Mouse (Mus musculus) small intestine, adult 2 months (tissue): Measurements from ENCODE around the gene Zxdb. TPM values are rescaled to one million over a fixed set of nuclear protein-coding genes. Genes with fewer than 3 reads are reported as not detected.
"Not testable (repeated sequence)": the region's sequence is repeated elsewhere in the genome, so short reads cannot be mapped to it uniquely, and the experiment has no call there.

ENCODE experiments used
- H3K27ac ChIP-seq: fragments of 200-500 bp; 2 replicates; pipeline ENCODE4 v1.5.1; 2012; ENCODE audit warnings: low read depth, low read length, control low read depth, inconsistent platforms; ENCODE audit not compliant: insufficient read depth
- H3K27me3 ChIP-seq: fragments of 200-500 bp; 2 replicates; pipeline ENCODE4 v1.6.1; 2012; ENCODE audit warnings: mild to moderate bottlenecking, moderate library complexity, low read length, inconsistent platforms; ENCODE audit not compliant: control insufficient read depth, insufficient read depth
- H3K36me3 ChIP-seq: fragments of 200-500 bp; 2 replicates; pipeline ENCODE4 v1.6.1; 2012; ENCODE audit warnings: mild to moderate bottlenecking, low read length, control low read depth, inconsistent platforms; ENCODE audit not compliant: control insufficient read depth, insufficient read depth
- H3K4me1 ChIP-seq: fragments of 200-500 bp; 2 replicates; pipeline ENCODE4 v1.6.1; 2012; ENCODE audit warnings: low read length, inconsistent platforms, mixed read lengths; ENCODE audit not compliant: control insufficient read depth, insufficient read depth, insufficient read length
- H3K4me3 ChIP-seq: fragments of 200-500 bp; 2 replicates; pipeline ENCODE4 v1.5.1; 2012; ENCODE audit warnings: low read depth, mild to moderate bottlenecking, control low read depth, inconsistent platforms, low read length, moderate library complexity
- CTCF ChIP-seq: fragments of 200-500 bp; IDR thresholded peaks from 2 replicates; pipeline ENCODE4 v1.5.1; 2012; ENCODE audit warnings: low read depth, mild to moderate bottlenecking, control low read depth, inconsistent platforms, low read length, moderate library complexity, mixed read lengths; ENCODE audit not compliant: insufficient replicate concordance, insufficient read length; ENCODE audit errors: extremely low read depth
- POLR2A ChIP-seq: fragments of 200-500 bp; IDR thresholded peaks from 2 replicates; pipeline ENCODE4 v1.6.1; 2012; ENCODE audit warnings: low read depth, mild to moderate bottlenecking, control low read depth, inconsistent platforms, low read length, moderate library complexity
- WGBS: fragments of 180-500 bp; shearing (Covaris S2); methylation state at CpG from one replicate; pipeline ENCODE4 v1.1.7; 2018; 5-methylcytosine and 5-hydroxymethylcytosine counted together
- polyA plus RNA-seq: library from polyadenylated mRNA; depleted of rRNA; stranded (reverse); fragments of >200 nt; gene quantifications from 2 replicates; pipeline ENCODE4 v1.2.3, GENCODE M21; 2012; rRNA removed

Gene Zxdb
- 1.1 TPM in 2 replicates for polyA plus RNA-seq

DNA sequence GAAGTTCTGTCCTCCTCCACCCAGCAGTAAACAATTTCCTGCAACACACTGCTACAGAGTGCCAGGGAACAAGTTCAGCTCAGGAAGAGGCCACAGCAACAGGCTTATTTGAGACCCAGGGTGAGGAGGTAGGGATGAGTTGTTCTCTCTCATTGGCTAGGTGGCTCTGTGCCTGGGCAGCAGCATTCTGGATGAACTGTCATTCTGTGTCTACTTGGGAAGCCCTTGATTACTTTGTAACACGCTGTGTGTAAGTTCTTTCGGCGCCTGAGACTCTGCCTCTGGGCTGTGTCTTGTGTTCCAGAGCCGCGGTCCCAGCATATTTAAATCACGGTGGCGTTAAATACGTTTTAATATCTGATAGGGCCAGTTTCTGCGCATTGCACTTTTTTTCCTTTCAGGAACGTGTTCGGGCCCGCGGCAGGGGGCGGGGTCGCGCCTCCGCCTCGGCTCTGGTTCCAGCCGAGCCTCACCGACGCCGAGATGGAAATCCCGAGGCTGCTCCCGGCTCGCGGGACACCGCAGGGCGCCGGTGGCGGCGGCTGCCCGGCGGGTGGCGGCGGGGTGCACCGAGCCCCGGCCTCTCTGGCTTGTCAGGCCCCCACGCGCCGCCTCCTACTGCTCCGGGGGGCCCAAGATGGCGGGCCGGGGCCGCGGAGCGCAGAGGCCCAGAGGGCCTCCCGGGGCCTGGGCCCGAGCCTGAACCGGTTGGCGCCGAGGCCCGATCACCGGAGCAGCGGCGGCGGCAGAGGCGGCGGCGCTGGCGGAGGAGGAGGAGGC is at the start of gene Zxdb:
TSS of gene Zxdb (plus strand) at position 378 of the 780 bp plus-strand sequence.
- no CpG with 5 or more reads among the region's 60 CpGs for WGBS
- not testable (repeated sequence) for H3K27me3 ChIP-seq, H3K27ac ChIP-seq, H3K4me1 ChIP-seq, H3K36me3 ChIP-seq
- H3K4me3 ChIP-seq = peak within 1 kb of the TSS; percentile 43

DNA sequence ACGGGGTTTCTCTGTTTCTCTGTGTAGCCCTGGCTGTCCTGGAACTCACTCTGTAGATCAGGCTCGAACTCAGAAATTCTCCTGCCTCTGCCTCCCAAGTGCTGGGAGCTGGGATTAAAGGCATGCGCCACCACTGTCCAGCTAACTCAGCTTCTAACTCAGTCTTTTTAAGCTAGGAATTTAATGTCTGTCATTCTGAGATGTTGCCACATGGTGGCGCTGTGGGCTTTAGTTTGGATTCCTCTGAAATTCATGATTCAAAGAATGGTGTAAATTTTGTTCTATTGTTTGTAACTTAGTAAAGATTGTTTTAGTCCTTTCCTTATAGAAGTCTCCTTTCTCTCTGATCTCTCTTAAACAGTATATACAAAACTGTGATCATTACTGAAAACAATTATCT is 49.4 kb upstream of the Zxdb start:
- TF ChIP-seq CTCF (no peak), POLR2A (no peak)
- Histone ChIP-seq H3K36me3 (no peaks in the 10 kb centered on the region), H3K27me3 (no peaks in the 10 kb centered on the region), H3K27ac (no peak overlapping the region), H3K4me1 (no peaks in the 10 kb centered on the region), H3K4me3 (no peak overlapping the region)
- 35% methylated on average over 4 of the region's 4 CpGs for WGBS

DNA sequence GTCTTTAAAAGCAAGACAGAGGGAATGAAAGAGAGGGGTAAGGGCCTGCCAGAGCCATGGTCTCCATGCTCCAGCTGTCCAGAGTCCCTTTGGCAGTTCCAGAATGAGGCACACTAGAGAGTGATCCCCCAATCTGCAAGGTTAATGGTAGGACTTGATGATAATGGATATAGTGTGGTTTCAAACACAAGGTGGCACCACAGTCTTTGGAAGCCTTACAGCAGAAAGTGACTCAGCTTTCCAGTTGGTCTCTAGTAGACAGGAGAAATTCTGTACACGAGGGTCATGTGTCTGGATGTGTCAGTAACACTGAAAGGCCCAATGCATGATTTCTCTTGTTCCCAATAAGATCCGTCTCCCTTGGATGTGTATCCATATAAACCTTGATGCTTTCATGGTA is 42.8 kb upstream of the Zxdb start:
- H3K4me3 ChIP-seq, H3K27ac ChIP-seq, H3K27me3 ChIP-seq, H3K36me3 ChIP-seq, H3K4me1 ChIP-seq: not testable (repeated sequence)
- no CpG with 5 or more reads among the region's 2 CpGs for WGBS

DNA sequence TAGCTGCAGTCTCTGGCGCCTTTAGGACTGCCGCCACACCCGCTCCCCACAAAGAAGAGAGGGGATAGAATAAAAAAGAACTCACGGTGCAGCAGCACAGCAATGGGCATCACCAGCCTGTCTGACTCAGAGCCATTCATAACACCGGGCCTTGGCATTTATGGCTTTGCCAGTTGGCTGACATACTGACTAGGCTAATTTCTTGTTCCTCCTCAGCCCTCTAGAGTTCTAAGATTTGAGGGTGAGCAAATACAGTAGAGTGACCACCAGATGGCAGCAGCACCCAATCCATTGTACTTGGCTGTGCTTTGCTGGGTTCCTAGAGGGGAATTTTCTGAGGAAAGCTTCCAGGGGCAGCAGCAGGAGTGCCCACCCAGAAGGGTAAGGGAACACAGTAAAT is 34.8 kb upstream of the Zxdb start:
- WGBS = 79% methylated on average over 5 of the region's 5 CpGs
- H3K4me1 ChIP-seq, H3K27ac ChIP-seq, H3K27me3 ChIP-seq, H3K36me3 ChIP-seq, H3K4me3 ChIP-seq: not testable (repeated sequence)

DNA sequence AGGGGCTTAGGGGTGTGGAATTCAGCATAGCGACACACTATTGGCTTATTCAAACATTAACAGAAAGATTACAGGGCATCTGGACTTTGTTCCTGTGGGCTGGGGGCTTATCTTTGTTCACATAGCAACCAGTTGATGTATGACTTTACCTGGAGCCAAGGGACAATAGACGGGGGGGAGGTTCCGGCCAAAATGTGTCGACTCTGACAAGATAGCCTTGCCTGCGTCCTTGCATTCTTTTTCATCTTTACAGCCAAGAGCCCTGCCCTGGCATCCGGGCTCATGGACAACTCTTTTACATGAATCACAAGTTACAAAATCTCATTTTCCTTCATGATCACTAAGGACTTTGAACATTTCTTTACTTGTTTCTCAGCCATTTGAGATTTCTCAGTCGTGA is 17.7 kb upstream of the Zxdb start:
- not testable (repeated sequence) for H3K27me3 ChIP-seq, H3K27ac ChIP-seq, H3K4me1 ChIP-seq, H3K36me3 ChIP-seq, H3K4me3 ChIP-seq
- 57% methylated on average over 7 of the region's 7 CpGs for WGBS

DNA sequence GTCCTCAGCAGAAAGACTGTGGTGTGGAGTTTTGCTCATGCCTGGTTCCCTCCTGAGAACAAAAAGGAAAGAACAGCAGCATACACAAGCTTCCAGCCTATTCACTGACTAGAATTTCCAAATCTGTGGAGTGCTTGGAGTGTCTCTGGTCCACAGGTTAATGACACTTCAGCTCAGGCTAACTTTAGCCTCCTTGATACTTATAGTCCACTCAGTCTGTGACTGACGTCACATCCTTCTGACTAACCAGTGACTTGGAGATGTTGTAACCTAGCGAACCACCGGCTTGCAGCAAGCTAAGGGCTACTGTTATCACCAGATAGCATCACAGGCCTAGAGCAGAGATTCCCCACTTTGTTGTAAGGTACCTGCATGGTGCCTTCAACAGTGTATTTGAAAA is 14.6 kb upstream of the Zxdb start:
- not testable (repeated sequence) for H3K27ac ChIP-seq, H3K27me3 ChIP-seq, H3K36me3 ChIP-seq, H3K4me1 ChIP-seq, H3K4me3 ChIP-seq
- WGBS = no CpG with 5 or more reads among the region's 3 CpGs

DNA sequence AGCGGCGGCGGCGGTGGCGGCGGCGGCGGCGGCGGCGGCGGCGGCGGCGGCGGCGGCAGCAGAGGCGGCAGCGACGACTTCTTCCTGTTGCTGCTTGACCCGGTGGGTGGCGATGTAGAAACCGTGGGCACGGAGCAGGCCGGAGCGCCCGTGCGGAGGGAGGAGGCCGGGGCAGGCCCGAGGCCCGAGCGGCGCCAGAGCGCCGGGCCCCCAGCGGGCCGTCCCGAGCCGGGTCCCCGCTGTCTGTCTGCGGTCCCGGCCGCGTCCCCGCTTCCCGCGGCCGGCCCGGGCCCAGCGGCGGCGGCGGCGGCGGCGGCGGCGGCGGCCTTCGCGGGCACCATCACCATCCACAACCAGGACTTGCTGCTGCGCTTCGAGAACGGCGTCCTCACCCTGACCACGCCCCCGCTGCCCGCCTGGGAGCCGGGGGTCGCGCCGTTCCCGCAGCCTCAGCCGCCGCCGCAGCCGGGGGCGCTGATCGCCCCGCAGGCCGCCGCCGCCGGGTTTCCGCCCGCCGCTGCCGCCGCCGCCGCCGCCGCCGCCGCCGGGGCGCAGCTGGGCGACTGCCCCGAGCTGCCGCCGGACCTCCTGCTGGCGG is 702 bp downstream of the Zxdb start:
- H3K27ac ChIP-seq, H3K36me3 ChIP-seq, H3K4me1 ChIP-seq, H3K27me3 ChIP-seq: not testable (repeated sequence)
- WGBS = 57% methylated on average over 34 of the region's 102 CpGs
- peak overlapping the region; percentile 43 for H3K4me3 ChIP-seq

DNA sequence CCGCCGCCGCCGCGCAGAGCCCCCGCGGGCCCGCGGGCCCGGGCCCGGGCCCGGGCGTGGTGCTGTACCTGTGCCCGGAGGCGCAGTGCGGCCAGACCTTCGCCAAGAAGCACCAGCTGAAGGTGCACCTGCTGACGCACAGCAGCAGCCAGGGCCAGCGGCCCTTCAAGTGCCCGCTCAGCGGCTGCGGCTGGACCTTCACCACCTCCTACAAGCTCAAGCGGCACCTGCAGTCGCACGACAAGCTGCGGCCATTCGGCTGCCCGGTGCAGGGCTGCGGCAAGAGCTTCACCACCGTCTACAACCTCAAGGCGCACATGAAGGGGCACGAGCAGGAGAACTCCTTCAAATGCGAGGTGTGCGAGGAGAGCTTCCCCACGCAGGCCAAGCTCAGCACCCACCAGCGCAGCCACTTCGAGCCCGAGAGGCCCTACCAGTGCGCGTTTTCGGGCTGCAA is 1.3 kb downstream of the Zxdb start:
- H3K27ac ChIP-seq, H3K4me1 ChIP-seq, H3K36me3 ChIP-seq, H3K27me3 ChIP-seq, H3K4me3 ChIP-seq: not testable (repeated sequence)
- no CpG with 5 or more reads among the region's 41 CpGs for WGBS
